Mouse (Mus musculus) small intestine, adult 2 months (tissue): Measurements from ENCODE around the gene Acvr1b. TPM values are rescaled to one million over a fixed set of nuclear protein-coding genes. Genes with fewer than 3 reads are reported as not detected.

Source experiments
- H3K27ac ChIP-seq: fragments of 200-500 bp; 2 replicates; pipeline ENCODE4 v1.5.1; 2012; ENCODE audit warnings: low read depth, low read length, control low read depth, inconsistent platforms; ENCODE audit not compliant: insufficient read depth
- H3K27me3 ChIP-seq: fragments of 200-500 bp; 2 replicates; pipeline ENCODE4 v1.6.1; 2012; ENCODE audit warnings: mild to moderate bottlenecking, moderate library complexity, low read length, inconsistent platforms; ENCODE audit not compliant: control insufficient read depth, insufficient read depth
- H3K36me3 ChIP-seq: fragments of 200-500 bp; 2 replicates; pipeline ENCODE4 v1.6.1; 2012; ENCODE audit warnings: mild to moderate bottlenecking, low read length, control low read depth, inconsistent platforms; ENCODE audit not compliant: control insufficient read depth, insufficient read depth
- H3K4me1 ChIP-seq: fragments of 200-500 bp; 2 replicates; pipeline ENCODE4 v1.6.1; 2012; ENCODE audit warnings: low read length, inconsistent platforms, mixed read lengths; ENCODE audit not compliant: control insufficient read depth, insufficient read depth, insufficient read length
- H3K4me3 ChIP-seq: fragments of 200-500 bp; 2 replicates; pipeline ENCODE4 v1.5.1; 2012; ENCODE audit warnings: low read depth, mild to moderate bottlenecking, control low read depth, inconsistent platforms, low read length, moderate library complexity
- CTCF ChIP-seq: fragments of 200-500 bp; IDR thresholded peaks from 2 replicates; pipeline ENCODE4 v1.5.1; 2012; ENCODE audit warnings: low read depth, mild to moderate bottlenecking, control low read depth, inconsistent platforms, low read length, moderate library complexity, mixed read lengths; ENCODE audit not compliant: insufficient replicate concordance, insufficient read length; ENCODE audit errors: extremely low read depth
- POLR2A ChIP-seq: fragments of 200-500 bp; IDR thresholded peaks from 2 replicates; pipeline ENCODE4 v1.6.1; 2012; ENCODE audit warnings: low read depth, mild to moderate bottlenecking, control low read depth, inconsistent platforms, low read length, moderate library complexity
- WGBS: fragments of 180-500 bp; shearing (Covaris S2); methylation state at CpG from one replicate; pipeline ENCODE4 v1.1.7; 2018; 5-methylcytosine and 5-hydroxymethylcytosine counted together
- polyA plus RNA-seq: library from polyadenylated mRNA; depleted of rRNA; stranded (reverse); fragments of >200 nt; gene quantifications from 2 replicates; pipeline ENCODE4 v1.2.3, GENCODE M21; 2012

The Acvr1b gene
- polyA plus RNA-seq, 1 experiment = 46.0 TPM

GRCm38 (mm10) chr15:101230995-101231647 lies 57.3 kb downstream of the Acvr1b start:
- WGBS = 85% methylated on average over 23 of the region's 23 CpGs
- Histone ChIP-seq H3K27ac (0 out of 2 replicates have a peak overlapping the region, but pooled peaks have one; percentile 3), H3K36me3 (no peaks in the 10 kb centered on the region), H3K27me3 (no peaks in the 10 kb centered on the region), H3K4me3 (peak overlapping the region; percentile 35), H3K4me1 (peaks cover 38% of the 10 kb centered on the region)
- TF ChIP-seq POLR2A = no peak
- peak; percentile 58; the same call in 1 of the 2 replicates for TF ChIP-seq CTCF

- Histone ChIP-seq H3K4me3 (peak overlapping the region; percentile 35), H3K27ac (0 out of 2 replicates have a peak overlapping the region, but pooled peaks have one; percentile 3), H3K4me1 (peaks cover 39% of the 10 kb centered on the region), H3K27me3 (no peaks in the 10 kb centered on the region), H3K36me3 (no peaks in the 10 kb centered on the region)
- WGBS = 82% methylated on average over 56 of the region's 56 CpGs
- no peak for TF ChIP-seq CTCF
- TF ChIP-seq POLR2A = no peak
These were observed 57.8 kb downstream of the Acvr1b start for GRCm38 (mm10) chr15:101231648-101232180.

DNA sequence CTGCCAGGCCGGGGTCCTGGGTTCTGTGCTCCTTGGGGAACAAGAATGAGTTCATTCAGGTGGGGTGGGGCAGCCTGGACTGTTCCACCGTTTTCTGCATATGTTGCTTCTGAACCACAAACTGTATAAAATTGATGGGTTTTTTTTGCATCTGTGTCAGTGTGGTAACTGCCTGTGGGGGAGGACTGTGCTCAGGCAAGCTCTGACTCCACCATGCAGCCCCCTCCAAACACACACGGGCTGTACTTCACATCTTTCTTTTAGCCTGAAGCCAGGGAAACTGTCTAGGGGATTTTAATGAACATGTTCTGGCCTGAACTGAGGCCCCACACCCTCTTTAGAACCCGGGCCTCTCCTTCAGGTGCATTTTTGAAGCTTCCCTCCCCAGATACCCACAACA lies 58.7 kb downstream of the Acvr1b start:
- Histone ChIP-seq H3K27ac (peak overlapping the region; percentile 98; the same call in 1 of the 2 replicates), H3K4me3 (no peak overlapping the region), H3K4me1 (peaks cover 40% of the 10 kb centered on the region), H3K36me3 (no peaks in the 10 kb centered on the region), H3K27me3 (no peaks in the 10 kb centered on the region)
- WGBS = 69% methylated on average over 4 of the region's 4 CpGs
- TF ChIP-seq POLR2A (no peak), CTCF (no peak)

DNA sequence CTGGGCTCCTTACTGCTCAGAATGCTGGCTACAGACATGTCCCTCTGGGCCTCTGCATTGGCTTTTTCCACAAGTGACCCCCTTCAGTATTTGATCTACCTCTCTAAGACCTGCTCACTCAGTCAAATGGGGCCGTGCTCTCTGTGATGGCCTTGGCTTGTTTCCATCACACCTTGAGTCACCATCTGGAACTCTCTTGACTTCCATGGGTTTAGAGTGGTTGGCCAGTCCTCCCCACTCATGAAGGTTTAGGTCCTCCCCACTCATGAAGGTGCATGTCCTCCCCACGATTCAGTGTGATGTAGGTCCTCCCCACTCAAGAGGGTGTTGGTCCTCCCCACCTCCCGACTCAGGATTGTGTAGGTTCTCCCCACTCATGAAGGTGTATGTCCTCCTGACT lies 59.3 kb downstream of the Acvr1b start:
- Histone ChIP-seq H3K27ac (peak overlapping the region; percentile 98), H3K36me3 (no peaks in the 10 kb centered on the region), H3K4me3 (no peak overlapping the region), H3K27me3 (no peaks in the 10 kb centered on the region), H3K4me1 (peaks cover 40% of the 10 kb centered on the region)
- 36% methylated on average over 3 of the region's 3 CpGs for WGBS
- no peak for TF ChIP-seq POLR2A
- TF ChIP-seq CTCF = no peak

- WGBS = 14% methylated on average over 11 of the region's 11 CpGs
- H3K27ac ChIP-seq = peak overlapping the region; percentile 98
- H3K4me1 ChIP-seq = peaks cover 36% of the 10 kb centered on the region
- H3K27me3 ChIP-seq = no peaks in the 10 kb centered on the region
- no peaks in the 10 kb centered on the region for H3K36me3 ChIP-seq
- TF ChIP-seq POLR2A (peak; percentile 41; the same call in 1 of the 2 replicates), CTCF (no peak)
- no peak overlapping the region for H3K4me3 ChIP-seq
These were observed 59.9 kb downstream of the Acvr1b start for GRCm38 (mm10) chr15:101233641-101234275.

DNA sequence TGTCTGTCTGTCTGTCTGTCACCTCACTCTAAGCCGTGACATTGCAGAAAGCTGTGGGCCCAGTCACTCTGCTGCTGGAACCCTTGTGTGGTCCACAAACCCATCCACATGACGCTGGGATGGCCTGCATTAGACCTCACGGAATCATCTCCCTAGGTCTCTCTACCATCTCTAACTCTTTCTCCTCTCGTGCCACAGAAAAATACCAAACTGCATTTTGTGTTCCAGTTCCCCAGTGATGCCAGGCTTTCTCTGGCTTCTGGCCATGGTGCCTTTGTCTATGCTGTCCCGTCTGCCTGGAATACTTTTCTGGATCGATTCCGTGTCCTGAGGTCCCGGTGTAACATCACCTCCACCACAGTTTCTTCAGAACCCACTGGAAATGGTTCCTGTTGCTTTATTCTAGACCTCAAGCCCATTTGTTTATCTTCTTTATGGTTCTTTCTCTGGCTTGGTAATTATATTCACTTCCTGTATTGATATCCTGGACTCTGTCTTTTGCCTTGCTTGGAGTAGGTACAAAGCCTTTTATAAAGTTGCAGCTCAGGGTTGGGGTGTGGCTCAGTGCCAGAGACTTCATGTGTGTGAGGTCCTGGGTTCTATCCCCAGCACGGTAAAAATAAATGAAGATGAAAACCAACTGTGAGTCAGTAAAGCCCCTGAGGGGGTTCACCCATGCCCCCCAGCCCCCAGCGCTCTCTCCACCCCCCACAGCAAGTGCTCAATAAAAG lies 60.9 kb downstream of the Acvr1b start:
- Histone ChIP-seq H3K27me3 (no peaks in the 10 kb centered on the region), H3K4me3 (peak overlapping the region; percentile 13; the same call in 1 of the 2 replicates), H3K36me3 (no peaks in the 10 kb centered on the region), H3K27ac (peak overlapping the region; percentile 98), H3K4me1 (peaks cover 29% of the 10 kb centered on the region)
- 18% methylated on average over 10 of the region's 10 CpGs for WGBS
- TF ChIP-seq CTCF (no peak), POLR2A (no peak)

DNA sequence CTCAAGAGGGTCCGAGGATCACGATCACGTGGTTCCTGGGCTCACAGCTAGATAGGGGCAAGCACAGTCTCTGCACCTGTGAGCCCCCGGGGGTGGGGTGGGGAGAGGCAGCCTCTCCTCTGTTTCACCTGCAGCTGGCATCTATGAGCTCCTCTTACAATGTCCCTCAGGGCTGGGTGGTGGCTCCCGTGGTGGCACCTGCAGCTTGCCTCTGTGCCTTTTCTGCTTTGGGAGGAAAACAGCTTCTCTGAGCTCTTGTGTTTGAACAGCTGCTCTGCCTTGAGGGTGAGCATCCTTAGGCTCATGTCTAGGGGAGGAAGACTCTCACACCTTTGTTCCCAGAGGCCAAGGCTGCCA lies 61.5 kb downstream of the Acvr1b start:
- H3K4me1 ChIP-seq = peaks cover 29% of the 10 kb centered on the region
- TF ChIP-seq POLR2A = no peak
- no peak for TF ChIP-seq CTCF
- H3K4me3 ChIP-seq = peak overlapping the region; percentile 13; the same call in 1 of the 2 replicates
- peak overlapping the region; percentile 78 for H3K27ac ChIP-seq
- H3K27me3 ChIP-seq = no peaks in the 10 kb centered on the region
- 12% methylated on average over 5 of the region's 5 CpGs for WGBS
- H3K36me3 ChIP-seq = no peaks in the 10 kb centered on the region
